In the genomic region with DNA sequence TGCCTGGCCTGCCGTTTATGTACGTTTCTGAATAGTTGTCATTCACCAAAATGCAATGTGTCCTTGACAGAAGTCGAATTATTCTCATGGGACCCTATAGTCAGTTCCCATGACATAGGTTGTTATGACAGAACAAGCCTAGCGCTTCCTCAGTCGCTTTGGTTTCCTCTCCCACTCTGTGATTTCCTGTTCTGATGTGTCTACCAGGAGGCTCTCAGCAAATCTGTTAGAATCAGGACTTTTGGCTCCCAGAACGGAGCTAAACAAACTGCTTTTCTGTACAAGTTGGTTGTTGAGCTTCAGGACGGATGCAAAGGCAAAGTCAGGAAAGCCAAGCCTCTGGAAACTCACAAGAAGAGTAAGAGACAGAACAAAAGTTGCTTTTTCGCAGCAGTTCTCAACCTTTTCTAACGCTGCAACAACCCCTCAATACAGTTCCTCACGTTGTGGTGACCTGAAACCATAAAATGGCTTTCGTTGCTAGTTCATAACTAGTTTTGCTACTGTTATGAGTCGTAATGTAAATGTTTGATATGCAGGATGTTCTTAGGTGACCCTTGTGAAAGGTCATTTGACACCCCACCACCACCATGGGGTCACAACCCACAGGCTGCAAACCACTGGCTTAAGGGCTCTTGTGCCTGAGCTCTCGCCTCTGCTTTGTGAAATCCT, we compare ENCODE assay signal across 15 mouse cellular contexts. TPM values are rescaled to one million over a fixed set of nuclear protein-coding genes. Genes with fewer than 3 reads are reported as not detected.
A peak's percentile ranks its signal among the peaks of the same experiment; 100 is the strongest.
DNase-seq lines count a peak whose midpoint lies in the region; ATAC-seq and TF ChIP-seq lines count a peak whose summit lies in the region.
"Had no signal": no experiment of that assay in that cellular context is flagged by ENCODE, and none has a peak within 500 bp of the region (broad histone marks: within the 10 kb centered on the region; RNA-seq: fewer than 3 reads in every experiment).

No protein-coding gene starts in this region.

- peaks cover 3% of the 10 kb centered on the region; the same call in 1 of the 2 replicates for H3K4me1 ChIP-seq in heart, embryonic 11.5 days (ENCODE audit: control insufficient read depth, insufficient read depth, low read length)
- H3K4me1 ChIP-seq in lung, embryonic 14.5 days (ENCODE audit: insufficient read depth), result no peaks in the 10 kb centered on the region
- peaks cover 6% of the 10 kb centered on the region for H3K4me1 ChIP-seq in bone marrow, adult 2 months (ENCODE audit: control insufficient read depth, insufficient read depth, low read length)
- 0 out of 2 replicates have a peak, but pooled peaks cover 7% of the 10 kb centered on the region for H3K4me1 ChIP-seq in midbrain, embryonic 15.5 days
- H3K4me1 ChIP-seq: lung, embryonic 15.5 days; midbrain, embryonic 10.5 days had no signal

- no peaks in the 10 kb centered on the region for H3K9me3 ChIP-seq in heart, embryonic 11.5 days (replicated peaks; ENCODE audit: control insufficient read depth, low read length)
- H3K9me3 ChIP-seq in lung, embryonic 14.5 days (ENCODE audit: low read depth, low read length), result no peaks in the 10 kb centered on the region
- H3K9me3 ChIP-seq in midbrain, embryonic 15.5 days, result no peaks in the 10 kb centered on the region
- H3K9me3 ChIP-seq: forebrain, embryonic 15.5 days; lung, embryonic 15.5 days; midbrain, embryonic 10.5 days had no signal

- no peak for TF ChIP-seq CTCF in lung, embryonic 14.5 days (IDR thresholded peaks at IDR 0.05; ENCODE audit: low read depth)
- no peak for TF ChIP-seq CTCF in bone marrow, adult 2 months (IDR thresholded peaks at IDR 0.05; ENCODE audit: control insufficient read depth, insufficient read depth, low read length)

- no peak overlapping the region for H3K9ac ChIP-seq in heart, embryonic 11.5 days (ENCODE audit: low read depth, low read length)
- H3K9ac ChIP-seq in lung, embryonic 14.5 days, result no peak overlapping the region
- H3K9ac ChIP-seq in midbrain, embryonic 15.5 days, result no peak overlapping the region
- H3K9ac ChIP-seq: forebrain, embryonic 15.5 days; lung, embryonic 15.5 days had no signal

- WGBS in heart, embryonic 11.5 days (ENCODE audit: insufficient replicate concordance), result 78% methylated on average over 13 of the region's 13 CpGs
- WGBS in lung, embryonic 14.5 days, result 71% methylated on average over 13 of the region's 13 CpGs
- 37% methylated on average over 13 of the region's 13 CpGs for WGBS in bone marrow, adult 2 months
- WGBS in midbrain, embryonic 15.5 days, result 91% methylated on average over 13 of the region's 13 CpGs

- ATAC-seq in heart, embryonic 11.5 days (replicated peaks; ENCODE audit: insufficient number of reproducible peaks, low FRiP score, low TSS enrichment), result no peak
- no peak for ATAC-seq in lung, embryonic 14.5 days (ENCODE audit: insufficient read depth)
- ATAC-seq in neutrophil, adult 5-6 weeks (ENCODE audit: extremely low read depth, insufficient number of reproducible peaks, low FRiP score, poor library complexity, severe bottlenecking), result peak; percentile 76
- no peak for ATAC-seq in midbrain, embryonic 15.5 days (replicated peaks)
- ATAC-seq: forebrain, embryonic 15.5 days had no signal

- no peak overlapping the region for H3K4me3 ChIP-seq in heart, embryonic 11.5 days (ENCODE audit: low read depth, low read length)
- H3K4me3 ChIP-seq in lung, embryonic 14.5 days (ENCODE audit: low read depth, low read length), result no peak overlapping the region
- no peak overlapping the region for H3K4me3 ChIP-seq in bone marrow, adult 2 months (replicated peaks; ENCODE audit: control insufficient read depth, low read depth, low read length)
- no peak overlapping the region for H3K4me3 ChIP-seq in midbrain, embryonic 15.5 days
- H3K4me3 ChIP-seq: forebrain, embryonic 15.5 days; lung, embryonic 15.5 days; midbrain, embryonic 10.5 days had no signal

- H3K36me3 ChIP-seq in heart, embryonic 11.5 days (ENCODE audit: control insufficient read depth, insufficient read depth, low read length), result no peaks in the 10 kb centered on the region
- no peaks in the 10 kb centered on the region for H3K36me3 ChIP-seq in lung, embryonic 14.5 days (ENCODE audit: insufficient read depth)
- no peaks in the 10 kb centered on the region for H3K36me3 ChIP-seq in midbrain, embryonic 15.5 days (replicated peaks)
- H3K36me3 ChIP-seq: forebrain, embryonic 15.5 days; lung, embryonic 15.5 days; midbrain, embryonic 10.5 days had no signal

- no peak overlapping the region for H3K27ac ChIP-seq in heart, embryonic 11.5 days (ENCODE audit: low read depth, low read length)
- no peak overlapping the region for H3K27ac ChIP-seq in lung, embryonic 14.5 days (ENCODE audit: low read depth)
- H3K27ac ChIP-seq in bone marrow, adult 2 months (ENCODE audit: control insufficient read depth, insufficient read depth, low read depth, low read length, poor library complexity), result peak overlapping the region; percentile 49; the same call in 1 of the 2 replicates
- H3K27ac ChIP-seq in midbrain, embryonic 15.5 days, result no peak overlapping the region
- H3K27ac ChIP-seq: forebrain, embryonic 15.5 days; lung, embryonic 15.5 days; midbrain, embryonic 10.5 days had no signal

- peak; percentile 92 for DNase-seq in heart, adult 11 months
- peak; percentile 20 for DNase-seq in lung, embryonic 14.5 days
- DNase-seq in lung, postnatal 10 days, result no peak
- no peak for DNase-seq in layer of hippocampus, adult 18-20 months (ENCODE audit: low spot score in 2 of 2)
- DNase-seq: cerebellum, adult 11 months; kidney, adult 11 months; kidney, postnatal 25 days; left cerebral cortex, postnatal 4 days had no signal

- no peak overlapping the region for H3K4me2 ChIP-seq in heart, embryonic 11.5 days
- no peak overlapping the region for H3K4me2 ChIP-seq in lung, embryonic 14.5 days
- H3K4me2 ChIP-seq in midbrain, embryonic 15.5 days, result no peak overlapping the region
- H3K4me2 ChIP-seq: forebrain, embryonic 15.5 days; lung, embryonic 15.5 days had no signal

- no peak for TF ChIP-seq POLR2A in bone marrow, adult 2 months (IDR thresholded peaks at IDR 0.05; ENCODE audit: borderline replicate concordance, control insufficient read depth, low read depth, low read length)

- no peaks in the 10 kb centered on the region for H3K27me3 ChIP-seq in heart, embryonic 11.5 days (ENCODE audit: control insufficient read depth, insufficient read depth, low read length)
- H3K27me3 ChIP-seq in lung, embryonic 14.5 days (ENCODE audit: insufficient read depth, low read length), result no peaks in the 10 kb centered on the region
- no peaks in the 10 kb centered on the region for H3K27me3 ChIP-seq in midbrain, embryonic 15.5 days (replicated peaks)
- H3K27me3 ChIP-seq: forebrain, embryonic 15.5 days; lung, embryonic 15.5 days had no signal

RNA-seq across cellular contexts. Expression of a gene that starts 48.5 kb away (rescaled TPM):
- polyA plus RNA-seq in heart, embryonic 11.5 days (2014; fragmentation: Nextera tagmentation; extraction: Ambion mirVana), result 10.0 and 12.7 TPM in 2 replicates
- polyA plus RNA-seq in lung, embryonic 14.5 days (2014; fragmentation: Nextera tagmentation; extraction: Ambion mirVana), result 11.0 and 12.1 TPM in 2 replicates
- polyA plus RNA-seq in bone marrow, adult 2 months (2011; ENCODE audit: insufficient read depth, insufficient read length, low replicate concordance, missing spikeins), result 11.7 and 12.0 TPM in 2 replicates
- total RNA-seq in neutrophil, adult 5-6 weeks (2017), result 107 and 117 TPM in 2 replicates
- polyA plus RNA-seq in midbrain, embryonic 15.5 days (2015; fragmentation: Nextera tagmentation; extraction: Ambion mirVana), result 9.2 and 9.9 TPM in 2 replicates
- total RNA-seq in layer of hippocampus, adult 18-20 months (2021), result 10 to 100 TPM; 13.5 to 14.1 TPM

Comparison
In these comparisons a context has a peak if more than half of its experiments do, and no peak if none do; other contexts are left out.
1. DNase-seq: peak in heart, adult 11 months (single experiment) and lung, embryonic 14.5 days (single experiment); none in lung, postnatal 10 days (single experiment) and layer of hippocampus, adult 18-20 months (0 of 2).